In the genomic region with DNA sequence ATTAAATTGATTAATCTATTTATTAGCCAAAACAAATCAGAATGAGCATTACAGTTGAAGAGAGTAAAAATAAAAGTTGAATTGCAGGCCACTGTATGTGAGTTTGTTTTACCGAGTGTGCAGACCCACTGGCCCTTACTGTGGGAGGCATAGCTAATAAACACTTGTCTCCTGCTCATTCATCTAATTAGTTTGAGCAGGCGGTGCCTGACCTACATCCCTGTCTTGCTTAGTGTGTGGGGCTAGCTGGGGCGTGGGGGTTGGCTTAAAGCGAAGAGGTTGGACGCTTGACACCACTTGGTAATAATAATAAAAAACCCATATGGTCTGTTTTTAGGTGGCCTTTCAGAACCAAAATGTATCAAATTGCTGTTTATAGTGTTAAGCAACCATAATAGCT, we compare ENCODE assay signal across 18 mouse cellular contexts.
"Had no signal": no experiment of that assay in that cellular context is flagged by ENCODE, and none has a peak within 500 bp of the region (broad histone marks: within the 10 kb centered on the region; RNA-seq: fewer than 3 reads in every experiment).

No protein-coding gene starts in this region.

- H3K9me3 ChIP-seq: limb, embryonic 12.5 days; limb, embryonic 15.5 days; midbrain, embryonic 12.5 days; midbrain, embryonic 15.5 days; neural tube, embryonic 12.5 days; neural tube, embryonic 15.5 days had no signal

- H3K4me3 ChIP-seq: limb, embryonic 12.5 days; limb, embryonic 15.5 days; midbrain, embryonic 12.5 days; midbrain, embryonic 15.5 days; neural tube, embryonic 12.5 days; neural tube, embryonic 15.5 days had no signal

- DNase-seq: kidney, postnatal 10 days; left cerebral cortex, postnatal 4 days; liver, postnatal 0 days; lung, embryonic 14.5 days; thymus, adult 18-20 months; thymus, postnatal 4 days had no signal

- H3K27ac ChIP-seq: limb, embryonic 12.5 days; limb, embryonic 15.5 days; liver, embryonic 14.5 days; macrophage; midbrain, embryonic 12.5 days; midbrain, embryonic 15.5 days; neural tube, embryonic 12.5 days; neural tube, embryonic 15.5 days had no signal

- H3K4me2 ChIP-seq: limb, embryonic 12.5 days; limb, embryonic 15.5 days; liver, embryonic 11.5 days; lung, embryonic 14.5 days; midbrain, embryonic 12.5 days; midbrain, embryonic 15.5 days; neural tube, embryonic 12.5 days; neural tube, embryonic 15.5 days had no signal

- H3K9ac ChIP-seq: limb, embryonic 12.5 days; limb, embryonic 15.5 days; liver, embryonic 14.5 days; liver, postnatal 0 days; lung, embryonic 14.5 days; midbrain, embryonic 12.5 days; midbrain, embryonic 15.5 days; neural tube, embryonic 12.5 days; neural tube, embryonic 15.5 days had no signal

- H3K27me3 ChIP-seq: limb, embryonic 12.5 days; limb, embryonic 15.5 days; midbrain, embryonic 12.5 days; midbrain, embryonic 15.5 days; neural tube, embryonic 12.5 days; neural tube, embryonic 15.5 days had no signal

- H3K4me1 ChIP-seq: limb, embryonic 12.5 days; limb, embryonic 15.5 days; midbrain, embryonic 12.5 days; midbrain, embryonic 15.5 days; neural tube, embryonic 12.5 days; neural tube, embryonic 15.5 days had no signal

- ATAC-seq: inflammation-experienced regulatory T-cells, adult 6 months; intestine, embryonic 16.5 days; liver, postnatal 0 days; lung, postnatal 0 days; midbrain, embryonic 15.5 days had no signal

- H3K36me3 ChIP-seq: limb, embryonic 12.5 days; limb, embryonic 15.5 days; midbrain, embryonic 12.5 days; midbrain, embryonic 15.5 days; neural tube, embryonic 12.5 days; neural tube, embryonic 15.5 days had no signal
